Mouse (Mus musculus) liver, embryonic 15.5 days (tissue): ENCODE data around the gene Eif2ak4. TPM values are rescaled to one million over a fixed set of nuclear protein-coding genes. Genes with fewer than 3 reads are reported as not detected.

ENCODE experiments used
- ATAC-seq: fragments of 200-750 bp; cut with Nextera tagmentation; 2 replicates; pipeline ENCODE4 v1.8.0; 2017; ENCODE audit warnings: moderate number of reproducible peaks, mild to moderate bottlenecking, moderate library complexity; ENCODE audit not compliant: insufficient read depth
- H3K27ac ChIP-seq: fragments of 300-500 bp; sonication (generic); replicated peaks from 2 replicates; pipeline ENCODE4 v1.5.1; 2015; ENCODE audit warnings: mild to moderate bottlenecking, inconsistent platforms
- H3K27me3 ChIP-seq: fragments of 300-500 bp; sonication (generic); 2 replicates; pipeline ENCODE4 v1.6.1; 2015; ENCODE audit warnings: mild to moderate bottlenecking, inconsistent platforms
- H3K36me3 ChIP-seq: fragments of 300-500 bp; sonication (generic); replicated peaks from 2 replicates; pipeline ENCODE4 v1.6.1; 2015; ENCODE audit warnings: moderate library complexity, mild to moderate bottlenecking, inconsistent platforms
- H3K4me1 ChIP-seq: fragments of 300-500 bp; sonication (generic); replicated peaks from 2 replicates; pipeline ENCODE4 v1.6.1; 2015; ENCODE audit warnings: inconsistent platforms
- H3K4me2 ChIP-seq: fragments of 300-500 bp; sonication (generic); 2 replicates; pipeline ENCODE4 v1.6.1; 2015; ENCODE audit warnings: moderate library complexity, mild to moderate bottlenecking, inconsistent platforms
- H3K4me3 ChIP-seq: fragments of 300-500 bp; sonication (generic); replicated peaks from 2 replicates; pipeline ENCODE4 v1.5.1; 2015; ENCODE audit warnings: mild to moderate bottlenecking, inconsistent platforms
- H3K9ac ChIP-seq: fragments of 300-500 bp; sonication (generic); 2 replicates; pipeline ENCODE4 v1.6.1; 2015; ENCODE audit warnings: moderate library complexity, mild to moderate bottlenecking, inconsistent platforms
- H3K9me3 ChIP-seq: fragments of 300-500 bp; sonication (generic); replicated peaks from 2 replicates; pipeline ENCODE4 v1.6.1; 2016; ENCODE audit warnings: inconsistent platforms
- WGBS: fragments of 180-500 bp; shearing (Covaris S2); methylation state at CpG from one replicate; pipeline ENCODE4 v1.1.7; 2015; ENCODE audit warnings: mixed read lengths; ENCODE audit not compliant: insufficient replicate concordance; 5-methylcytosine and 5-hydroxymethylcytosine counted together
- polyA plus RNA-seq: library from polyadenylated mRNA; unstranded; fragments of >200 nt; fragmentation: Nextera tagmentation; extraction: Ambion mirVana; gene quantifications from 2 replicates; pipeline ENCODE4 v1.2.1, GENCODE M21; 2015

Eif2ak4 gene
- polyA plus RNA-seq, 1 experiment from 2014 or later, result 3.6 TPM

DNA sequence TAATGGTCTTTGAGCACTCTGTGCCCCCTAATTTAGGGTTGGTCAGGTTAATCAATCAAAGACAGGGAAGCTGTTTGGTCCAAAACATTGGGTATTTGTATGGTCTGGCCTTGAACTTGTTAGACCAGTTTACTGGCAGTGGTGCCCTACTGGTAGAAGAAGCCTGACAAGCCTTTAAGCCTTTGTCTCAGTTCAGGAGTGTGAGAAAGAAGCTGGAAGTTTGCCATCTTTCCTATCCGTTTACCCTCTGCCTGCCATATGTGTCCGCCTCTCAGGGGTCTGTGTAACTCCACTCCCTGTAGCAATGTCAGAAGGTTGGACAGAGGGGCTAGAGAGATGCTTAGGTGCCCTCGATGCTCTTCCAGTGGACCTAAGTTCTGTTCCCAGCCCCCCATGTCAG lies 76.0 kb downstream of the Eif2ak4 start:
- no peak overlapping the region for H3K27ac ChIP-seq
- peaks cover 49% of the 10 kb centered on the region for H3K36me3 ChIP-seq
- H3K9me3 ChIP-seq, result no peaks in the 10 kb centered on the region
- WGBS, result 75% methylated on average over 3 of the region's 3 CpGs
- H3K4me1 ChIP-seq, result no peaks in the 10 kb centered on the region
- H3K4me3 ChIP-seq, result no peak overlapping the region
- no peak for ATAC-seq
- no peak overlapping the region for H3K9ac ChIP-seq
- no peaks in the 10 kb centered on the region for H3K27me3 ChIP-seq
- no peak overlapping the region for H3K4me2 ChIP-seq

DNA sequence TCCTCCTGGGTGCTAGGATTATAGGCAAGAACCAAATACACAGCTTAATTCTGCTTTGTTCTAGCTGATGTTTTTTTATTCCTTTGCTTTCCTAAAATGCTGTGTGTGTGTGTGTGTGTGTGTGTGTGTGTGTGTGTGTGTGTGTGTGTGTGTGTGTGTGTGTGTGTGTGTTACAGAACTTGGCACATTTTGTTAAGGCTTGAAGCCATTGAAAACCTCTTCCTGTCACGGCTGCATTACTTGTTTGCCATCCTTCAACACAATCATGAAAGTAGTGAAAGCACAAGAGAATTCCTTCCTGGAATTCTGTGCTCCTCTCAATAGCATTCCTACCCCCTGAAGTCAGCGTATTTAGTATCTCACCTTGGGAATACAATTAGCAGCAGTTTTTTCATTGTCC lies 77.5 kb downstream of the Eif2ak4 start:
- no peak overlapping the region for H3K27ac ChIP-seq
- no peak overlapping the region for H3K4me2 ChIP-seq
- H3K27me3 ChIP-seq, result no peaks in the 10 kb centered on the region
- H3K4me3 ChIP-seq, result no peak overlapping the region
- ATAC-seq, result no peak
- no peaks in the 10 kb centered on the region for H3K4me1 ChIP-seq
- 66% methylated on average over 2 of the region's 2 CpGs for WGBS
- no peaks in the 10 kb centered on the region for H3K9me3 ChIP-seq
- H3K9ac ChIP-seq, result no peak overlapping the region
- peaks cover 62% of the 10 kb centered on the region for H3K36me3 ChIP-seq

DNA sequence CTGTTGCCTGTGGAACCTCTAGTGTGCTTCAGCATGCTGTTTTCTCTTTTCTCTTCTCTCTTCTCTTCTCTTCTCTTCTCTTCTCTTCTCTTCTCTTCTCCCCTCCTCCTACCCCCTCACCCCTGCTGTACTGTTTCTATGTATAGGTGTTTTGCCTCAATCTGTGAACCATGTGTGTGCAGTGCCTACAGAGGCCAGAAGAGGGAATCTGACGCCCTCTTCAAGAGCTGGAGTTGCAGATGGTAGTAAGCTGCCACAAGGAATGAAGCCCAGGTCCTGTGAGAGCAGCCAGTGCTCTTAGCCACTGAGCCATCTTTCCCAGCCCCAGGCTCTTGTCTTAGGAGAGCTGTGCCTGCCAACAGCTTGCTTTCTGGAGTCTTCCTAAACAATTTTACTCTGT lies 78.2 kb downstream of the Eif2ak4 start:
- Histone ChIP-seq H3K4me3 (no peak overlapping the region), H3K9me3 (no peaks in the 10 kb centered on the region), H3K9ac (no peak overlapping the region), H3K27ac (no peak overlapping the region), H3K4me1 (no peaks in the 10 kb centered on the region), H3K27me3 (no peaks in the 10 kb centered on the region), H3K4me2 (no peak overlapping the region), H3K36me3 (peaks cover 69% of the 10 kb centered on the region)
- WGBS, result 41% methylated on average over 1 of the region's 1 CpGs
- no peak for ATAC-seq

DNA sequence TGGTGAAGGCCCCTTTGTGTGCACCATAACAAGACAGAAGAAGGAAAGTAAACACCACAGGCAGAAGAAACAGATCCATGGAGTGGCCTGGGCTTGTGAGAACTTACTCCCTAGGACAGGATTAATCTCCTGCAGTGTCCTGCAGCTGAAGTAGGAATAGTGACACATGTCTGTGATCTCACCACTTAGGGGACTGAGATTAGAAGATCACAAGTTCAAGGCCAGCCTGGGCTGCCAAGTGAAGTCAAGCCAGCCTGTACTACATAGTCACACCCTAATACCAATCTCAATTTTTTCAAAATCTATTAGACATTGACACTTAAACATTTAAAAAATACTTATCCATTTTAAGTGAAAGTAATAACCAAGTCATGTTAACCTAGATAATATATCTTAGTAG lies 79.9 kb downstream of the Eif2ak4 start:
- H3K27me3 ChIP-seq, result no peaks in the 10 kb centered on the region
- H3K9ac ChIP-seq, result no peak overlapping the region
- no peak overlapping the region for H3K4me2 ChIP-seq
- ATAC-seq, result no peak
- H3K4me3 ChIP-seq, result no peak overlapping the region
- H3K36me3 ChIP-seq, result peaks cover 77% of the 10 kb centered on the region
- H3K4me1 ChIP-seq, result no peaks in the 10 kb centered on the region; the same call in 1 of the 2 replicates
- no peaks in the 10 kb centered on the region for H3K9me3 ChIP-seq
- H3K27ac ChIP-seq, result no peak overlapping the region

DNA sequence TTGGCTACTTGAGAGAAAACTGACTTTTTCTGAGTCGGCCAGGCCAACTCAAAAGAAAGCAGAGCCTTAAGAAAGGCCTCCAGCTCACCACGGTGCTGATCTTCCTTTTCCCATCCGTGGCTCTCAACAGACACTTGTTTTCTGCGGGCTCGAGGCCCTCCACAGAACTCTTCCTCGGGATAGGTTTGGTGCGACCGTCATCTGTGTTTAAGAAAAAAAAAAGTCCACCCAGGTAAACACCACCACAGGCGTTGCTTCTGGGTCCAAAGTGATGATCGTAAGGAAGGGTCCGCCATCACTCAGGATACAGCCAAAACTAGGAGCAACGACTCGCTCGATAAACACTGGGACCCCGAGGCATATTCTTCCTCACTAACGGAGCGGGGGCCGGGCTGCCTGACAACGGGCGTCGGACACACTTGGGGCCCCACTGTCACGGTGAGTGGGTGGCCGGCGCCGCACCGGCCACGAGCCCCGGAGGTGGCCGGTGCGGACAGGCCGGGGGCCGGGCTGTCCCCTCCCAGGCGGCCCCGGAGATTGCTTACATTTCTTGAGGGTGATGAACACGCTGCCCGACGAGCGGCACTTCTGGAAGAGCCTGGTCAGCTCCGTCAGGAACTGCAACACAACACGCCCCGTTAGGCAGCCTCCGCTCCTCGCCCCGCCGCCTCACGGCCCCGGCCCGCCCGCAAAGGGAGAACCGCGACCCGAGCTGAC lies 90.6 kb downstream of the Eif2ak4 start:
- H3K4me3 ChIP-seq, result peak overlapping the region; percentile 95
- H3K36me3 ChIP-seq, result peaks cover 33% of the 10 kb centered on the region
- 1% methylated on average over 52 of the region's 52 CpGs for WGBS
- peak overlapping the region; percentile 81 for H3K4me2 ChIP-seq
- H3K4me1 ChIP-seq, result peaks cover 38% of the 10 kb centered on the region
- H3K9ac ChIP-seq, result peak overlapping the region; percentile 97
- H3K9me3 ChIP-seq, result no peaks in the 10 kb centered on the region
- H3K27ac ChIP-seq, result peak overlapping the region; percentile 91
- ATAC-seq, result peak; percentile 63
- no peaks in the 10 kb centered on the region for H3K27me3 ChIP-seq

DNA sequence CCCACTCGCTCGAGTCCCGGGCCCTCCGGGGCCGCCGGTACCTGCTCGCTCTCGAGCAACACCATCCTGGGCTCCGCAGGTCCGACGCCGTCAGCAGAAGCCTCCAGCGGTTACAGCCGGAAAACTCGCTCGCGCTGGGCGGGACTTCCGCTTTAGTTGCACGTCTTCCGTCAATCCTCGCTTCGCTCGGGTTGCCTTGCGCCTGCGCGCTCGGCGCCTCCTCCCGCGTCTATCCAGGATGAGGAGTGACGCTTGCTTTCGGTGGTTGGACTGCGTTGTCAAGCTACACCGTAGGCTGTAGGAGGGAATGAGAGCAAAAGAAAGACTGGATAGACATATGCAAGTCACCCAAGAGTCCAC lies 91.1 kb downstream of the Eif2ak4 start, which contains the start of gene Srp14:
TSS of gene Srp14 (minus strand) at position 162 of the 360 bp plus-strand sequence.
- H3K4me3 ChIP-seq, result peak within 1 kb of the TSS; percentile 95
- peak; percentile 92 for ATAC-seq
- WGBS, result 0% methylated on average over 35 of the region's 35 CpGs
- H3K9ac ChIP-seq, result peak within 1 kb of the TSS; percentile 97
- peak within 1 kb of the TSS; percentile 81 for H3K4me2 ChIP-seq
- no peaks in the 10 kb centered on the region for H3K9me3 ChIP-seq
- peak within 1 kb of the TSS; percentile 91 for H3K27ac ChIP-seq
- H3K27me3 ChIP-seq, result no peaks in the 10 kb centered on the region
- peaks cover 38% of the 10 kb centered on the region for H3K4me1 ChIP-seq
- H3K36me3 ChIP-seq, result peaks cover 27% of the 10 kb centered on the region

DNA sequence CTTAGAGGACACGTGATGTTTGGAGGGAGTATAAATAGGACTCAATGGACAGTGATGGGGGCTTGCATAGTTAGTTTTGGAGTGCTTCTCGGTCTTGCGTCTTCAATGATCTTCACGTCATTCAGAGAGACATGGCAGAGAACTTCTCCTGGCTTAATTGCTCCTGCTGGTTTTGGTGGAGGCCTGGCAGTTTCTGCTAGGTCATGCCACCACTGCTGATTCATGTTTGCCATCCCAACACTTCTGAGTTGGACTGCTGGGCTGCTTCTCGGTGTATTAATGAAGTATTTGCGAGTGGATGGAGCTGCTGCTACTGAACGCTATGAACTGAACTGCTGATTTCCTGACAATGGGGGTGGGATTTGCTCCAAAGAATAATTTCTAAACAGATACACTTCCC lies 92.5 kb downstream of the Eif2ak4 start:
- no peak overlapping the region for H3K4me3 ChIP-seq
- peaks cover 14% of the 10 kb centered on the region for H3K36me3 ChIP-seq
- H3K9ac ChIP-seq, result no peak overlapping the region
- no peak for ATAC-seq
- peak overlapping the region; percentile 91 for H3K27ac ChIP-seq
- no peaks in the 10 kb centered on the region for H3K27me3 ChIP-seq
- 0 out of 2 replicates have a peak overlapping the region, but pooled peaks have one; percentile 6 for H3K4me2 ChIP-seq
- WGBS, result 83% methylated on average over 7 of the region's 7 CpGs
- H3K4me1 ChIP-seq, result peaks cover 38% of the 10 kb centered on the region
- no peaks in the 10 kb centered on the region for H3K9me3 ChIP-seq

DNA sequence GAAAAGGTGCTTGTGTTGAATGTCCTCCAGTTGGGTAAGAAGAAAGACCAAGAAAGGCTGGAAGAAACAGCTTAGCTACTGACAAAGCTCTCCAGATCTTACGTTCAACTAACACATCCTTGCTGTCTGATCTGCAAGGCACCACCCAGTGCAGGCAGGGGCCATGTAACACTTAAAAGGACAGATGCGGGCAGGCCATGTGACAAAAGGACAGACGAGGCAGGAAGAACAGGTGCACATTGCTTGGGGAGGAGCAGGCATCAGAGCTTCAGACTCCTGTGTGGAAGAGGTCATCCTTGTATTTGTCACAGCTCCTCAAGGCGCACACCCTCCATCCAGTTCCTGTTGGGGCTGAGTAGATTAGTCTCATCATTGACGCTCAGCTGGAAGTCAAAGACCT lies 94.6 kb downstream of the Eif2ak4 start:
- no peak for ATAC-seq
- peaks cover 37% of the 10 kb centered on the region for H3K4me1 ChIP-seq
- no peaks in the 10 kb centered on the region for H3K36me3 ChIP-seq
- no peak overlapping the region for H3K4me3 ChIP-seq
- WGBS, result 67% methylated on average over 5 of the region's 5 CpGs
- no peak overlapping the region for H3K4me2 ChIP-seq
- no peak overlapping the region for H3K27ac ChIP-seq
- no peak overlapping the region for H3K9ac ChIP-seq
- no peaks in the 10 kb centered on the region for H3K27me3 ChIP-seq
- H3K9me3 ChIP-seq, result no peaks in the 10 kb centered on the region

DNA sequence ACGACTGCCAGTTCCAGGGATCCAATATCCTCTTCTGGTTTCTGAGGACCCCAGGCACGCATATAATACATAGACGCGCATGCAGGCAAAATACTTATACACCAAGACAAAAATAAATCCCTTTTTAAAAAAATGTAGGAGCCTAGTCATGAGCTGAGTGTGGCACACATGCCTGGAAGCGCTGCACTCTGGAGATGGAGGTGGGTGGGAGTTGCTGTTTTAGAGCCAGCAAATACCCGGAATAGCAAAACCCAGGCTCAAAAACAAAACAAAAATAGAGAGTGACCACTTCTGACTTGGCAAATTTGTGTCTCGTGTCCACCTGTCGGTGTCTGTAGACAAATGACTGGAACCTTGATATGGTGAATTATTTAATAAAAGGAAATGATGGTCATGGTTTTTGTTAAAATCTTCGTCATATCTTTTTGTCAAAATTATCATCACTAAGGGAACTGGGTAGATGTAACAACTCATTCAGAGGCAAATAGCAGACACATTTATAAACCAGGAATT lies 96.0 kb downstream of the Eif2ak4 start:
- ATAC-seq, result no peak
- H3K27ac ChIP-seq, result no peak overlapping the region
- 68% methylated on average over 9 of the region's 9 CpGs for WGBS
- H3K4me1 ChIP-seq, result peaks cover 29% of the 10 kb centered on the region
- no peaks in the 10 kb centered on the region for H3K9me3 ChIP-seq
- no peaks in the 10 kb centered on the region for H3K36me3 ChIP-seq
- no peak overlapping the region for H3K4me3 ChIP-seq
- no peak overlapping the region for H3K4me2 ChIP-seq
- no peak overlapping the region for H3K9ac ChIP-seq
- no peaks in the 10 kb centered on the region for H3K27me3 ChIP-seq

DNA sequence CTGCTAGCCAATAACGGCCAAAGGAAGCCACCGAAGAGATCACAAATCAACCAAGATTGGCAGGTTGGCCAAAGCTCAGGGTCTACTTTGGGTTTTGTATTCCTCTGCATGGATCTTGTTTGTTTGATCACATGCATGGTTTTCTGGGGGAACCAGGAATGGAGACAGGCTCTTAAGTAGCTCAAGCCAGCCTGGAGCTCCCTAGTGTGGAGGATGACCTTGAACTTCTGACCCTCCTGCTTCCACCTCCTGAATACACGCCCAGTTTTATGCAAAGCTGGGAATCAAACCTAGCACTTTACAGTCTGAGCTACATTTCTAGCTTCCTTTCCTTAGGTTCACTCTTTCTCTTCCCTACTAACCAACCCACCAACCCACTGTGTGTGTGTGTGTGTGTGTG lies 97.0 kb downstream of the Eif2ak4 start:
- H3K9me3 ChIP-seq, result no peaks in the 10 kb centered on the region
- H3K4me1 ChIP-seq, result peaks cover 30% of the 10 kb centered on the region
- H3K4me2 ChIP-seq, result no peak overlapping the region
- H3K36me3 ChIP-seq, result no peaks in the 10 kb centered on the region
- no peak overlapping the region for H3K27ac ChIP-seq
- no peak for ATAC-seq
- no peak overlapping the region for H3K4me3 ChIP-seq
- no peak overlapping the region for H3K9ac ChIP-seq
- WGBS, result 56% methylated on average over 3 of the region's 3 CpGs
- H3K27me3 ChIP-seq, result no peaks in the 10 kb centered on the region

DNA sequence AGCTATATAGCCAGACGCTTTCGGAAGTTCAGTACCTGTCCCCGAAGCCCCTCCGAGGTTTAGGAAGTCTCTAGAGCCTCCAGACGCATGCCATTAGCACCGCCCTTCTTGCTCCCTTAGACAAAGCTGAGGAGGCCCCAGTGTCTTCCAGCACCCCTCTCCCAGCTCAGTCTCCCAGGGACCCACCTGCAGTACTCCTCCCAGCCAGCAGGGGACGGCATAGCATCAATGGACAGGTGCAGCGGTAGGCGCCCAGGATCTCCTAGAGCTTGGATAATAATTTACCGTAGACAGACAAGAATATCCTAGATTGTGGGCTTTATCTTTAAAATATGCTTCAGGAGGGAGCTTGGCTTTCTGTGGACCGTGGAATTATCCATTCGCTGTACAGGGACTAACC lies 98.5 kb downstream of the Eif2ak4 start:
- Histone ChIP-seq H3K27ac (no peak overlapping the region), H3K27me3 (no peaks in the 10 kb centered on the region), H3K36me3 (no peaks in the 10 kb centered on the region), H3K4me3 (no peak overlapping the region), H3K4me1 (peaks cover 27% of the 10 kb centered on the region), H3K4me2 (peak overlapping the region; percentile 3; the same call in 1 of the 2 replicates), H3K9me3 (no peaks in the 10 kb centered on the region), H3K9ac (no peak overlapping the region)
- no peak for ATAC-seq
- WGBS, result 18% methylated on average over 12 of the region's 12 CpGs

DNA sequence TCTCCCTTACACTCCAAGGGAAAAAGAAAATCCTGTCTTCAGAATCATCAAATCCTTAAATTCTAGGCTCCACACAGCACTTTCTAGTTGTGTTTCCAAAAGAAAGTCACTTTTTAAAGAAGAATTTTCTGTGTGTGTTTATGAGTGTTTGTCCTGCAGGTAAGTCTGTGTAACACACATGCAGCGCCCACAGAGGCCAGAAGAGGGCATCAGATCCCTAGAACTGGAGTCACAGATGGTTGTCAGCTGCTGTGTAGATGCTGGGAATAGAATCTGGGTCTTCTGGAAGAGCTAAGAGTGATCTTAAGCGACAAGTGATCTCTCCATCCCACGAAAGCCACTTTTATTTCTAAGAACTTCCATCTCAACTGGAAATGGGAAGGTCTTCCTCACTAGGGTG lies 99.4 kb downstream of the Eif2ak4 start:
- 56% methylated on average over 3 of the region's 3 CpGs for WGBS
- peaks cover 27% of the 10 kb centered on the region for H3K4me1 ChIP-seq
- no peak for ATAC-seq
- no peak overlapping the region for H3K27ac ChIP-seq
- no peaks in the 10 kb centered on the region for H3K27me3 ChIP-seq
- H3K9ac ChIP-seq, result no peak overlapping the region
- H3K9me3 ChIP-seq, result no peaks in the 10 kb centered on the region
- no peak overlapping the region for H3K4me3 ChIP-seq
- no peak overlapping the region for H3K4me2 ChIP-seq
- H3K36me3 ChIP-seq, result no peaks in the 10 kb centered on the region
